Mouse (Mus musculus): ENCODE measurements at regions not wholly inside any gene's neighbourhood (a gene's known extent, or its start where the extent isn't known, plus 50 kb on each side); places are given as distances from the start of the nearest gene placed in this dataset.

DNA sequence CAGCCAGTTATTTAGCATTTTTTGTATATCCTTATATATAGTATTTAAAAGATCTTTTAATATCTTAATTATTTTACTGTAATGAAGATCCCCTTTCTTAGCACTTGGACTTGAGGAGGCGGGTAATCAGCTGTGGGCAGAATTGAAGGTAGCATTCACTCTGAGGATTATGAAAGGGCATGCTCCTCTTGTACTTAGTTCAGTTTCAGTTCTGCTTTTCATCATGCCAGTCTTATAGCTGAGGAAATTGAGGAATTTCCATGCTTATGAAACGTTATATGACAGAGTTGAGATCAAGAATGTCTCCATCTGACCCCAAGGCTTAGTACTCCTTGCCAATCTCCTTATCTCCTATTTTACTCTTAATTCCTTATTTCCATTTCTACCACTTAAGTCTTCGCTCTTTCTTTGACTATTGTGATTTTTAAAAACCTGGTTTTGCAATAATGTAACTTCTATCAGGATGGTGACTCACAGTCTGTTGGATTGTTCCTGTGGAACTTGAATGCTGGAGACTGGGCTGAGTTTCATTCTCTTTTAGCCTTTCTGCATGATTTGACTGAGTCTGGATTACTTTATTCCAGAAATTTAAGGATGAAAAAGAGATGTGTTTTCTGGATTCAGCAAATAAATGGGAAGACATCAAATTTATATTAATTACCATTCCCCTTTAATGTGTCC, 133.6 kb downstream of the Papss1 start:
- WGBS = 79% methylated on average over 3 of the region's 3 CpGs
- Histone ChIP-seq H3K27me3 (ENCODE audit: control insufficient read depth, insufficient read depth, low read length) (no peaks in the 10 kb centered on the region), H3K36me3 (ENCODE audit: control insufficient read depth, insufficient read depth, low read length) (no peaks in the 10 kb centered on the region), H3K4me3 (replicated peaks; ENCODE audit: low read length) (no peak overlapping the region), H3K27ac (replicated peaks; ENCODE audit: low read depth, low read length) (no peak overlapping the region), H3K4me2 (replicated peaks; ENCODE audit: low read depth, low read length, severe bottlenecking) (no peak overlapping the region), H3K9ac (ENCODE audit: low read depth, low read length, severe bottlenecking) (no peak overlapping the region), H3K4me1 (ENCODE audit: control insufficient read depth, insufficient read depth, low read length) (no peaks in the 10 kb centered on the region), H3K9me3 (ENCODE audit: control insufficient read depth, low read length) (no peaks in the 10 kb centered on the region)
- no peak for TF ChIP-seq POLR2A (IDR thresholded peaks at IDR 0.05; ENCODE audit: borderline replicate concordance, extremely low read depth, insufficient read depth, insufficient read length)
- no peak for ATAC-seq (ENCODE audit: low FRiP score, low read depth)
- DNase-seq (ENCODE audit: low spot score) = no peak

DNA sequence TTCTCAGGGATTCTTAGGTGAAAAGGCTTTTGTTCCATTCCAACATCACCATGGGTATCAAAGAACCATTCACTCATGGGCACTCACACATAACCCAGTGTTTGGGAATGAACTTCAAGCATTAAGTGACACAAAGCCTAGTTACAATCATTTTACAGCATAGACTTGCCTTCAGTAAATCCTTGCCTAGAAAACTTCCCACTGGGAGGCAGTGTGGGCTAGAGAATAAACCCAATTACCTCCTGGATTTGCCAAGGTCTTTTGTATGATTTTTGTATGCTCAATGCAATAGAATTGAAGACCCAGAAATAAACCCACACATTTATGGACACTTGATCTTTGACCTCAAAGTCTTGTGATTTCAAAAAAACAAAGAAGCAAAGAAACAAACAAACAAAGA, 138.6 kb downstream of the Papss1 start:
- no peak overlapping the region for H3K9ac ChIP-seq (ENCODE audit: low read depth, low read length, severe bottlenecking)
- H3K4me3 ChIP-seq (replicated peaks; ENCODE audit: low read length) = no peak overlapping the region
- H3K36me3 ChIP-seq (ENCODE audit: control insufficient read depth, insufficient read depth, low read length) = no peaks in the 10 kb centered on the region
- no peak overlapping the region for H3K27ac ChIP-seq (replicated peaks; ENCODE audit: low read depth, low read length)
- H3K4me2 ChIP-seq (replicated peaks; ENCODE audit: low read depth, low read length, severe bottlenecking) = no peak overlapping the region
- DNase-seq (ENCODE audit: low spot score) (peak; percentile 59), ATAC-seq (ENCODE audit: low FRiP score, low read depth) (no peak)
- no peaks in the 10 kb centered on the region for H3K4me1 ChIP-seq (ENCODE audit: control insufficient read depth, insufficient read depth, low read length)
- no peaks in the 10 kb centered on the region for H3K9me3 ChIP-seq (ENCODE audit: control insufficient read depth, low read length)
- H3K27me3 ChIP-seq (ENCODE audit: control insufficient read depth, insufficient read depth, low read length) = no peaks in the 10 kb centered on the region
- TF ChIP-seq POLR2A (IDR thresholded peaks at IDR 0.05; ENCODE audit: borderline replicate concordance, extremely low read depth, insufficient read depth, insufficient read length) = no peak

DNA sequence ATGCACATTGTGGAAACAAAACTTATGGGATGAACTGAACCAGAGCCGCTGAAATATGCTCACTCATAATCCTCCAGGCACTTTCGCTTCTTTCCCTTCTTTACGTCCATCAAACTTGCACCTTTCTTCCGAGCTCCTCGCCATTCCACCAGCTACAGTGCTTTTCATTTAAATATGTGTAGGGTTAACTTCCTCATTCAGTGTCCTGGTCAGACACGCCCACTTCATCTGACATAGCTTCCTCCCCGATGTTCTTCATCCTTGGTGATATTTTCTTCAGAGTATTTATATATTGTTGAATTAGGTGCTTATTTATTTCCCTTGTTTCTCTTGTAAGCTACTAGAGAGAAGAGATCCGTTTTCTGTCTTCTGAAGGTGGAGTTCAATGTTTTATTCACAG, 149.0 kb downstream of the Papss1 start:
- H3K27ac ChIP-seq (replicated peaks; ENCODE audit: low read depth, low read length) = no peak overlapping the region
- DNase-seq (ENCODE audit: low spot score) (no peak), ATAC-seq (ENCODE audit: low FRiP score, low read depth) (no peak)
- no peaks in the 10 kb centered on the region for H3K27me3 ChIP-seq (ENCODE audit: control insufficient read depth, insufficient read depth, low read length)
- no peaks in the 10 kb centered on the region for H3K4me1 ChIP-seq (ENCODE audit: control insufficient read depth, insufficient read depth, low read length)
- no peak overlapping the region for H3K4me2 ChIP-seq (replicated peaks; ENCODE audit: low read depth, low read length, severe bottlenecking)
- no peak overlapping the region for H3K4me3 ChIP-seq (replicated peaks; ENCODE audit: low read length)
- no peaks in the 10 kb centered on the region for H3K9me3 ChIP-seq (ENCODE audit: control insufficient read depth, low read length)
- H3K9ac ChIP-seq (ENCODE audit: low read depth, low read length, severe bottlenecking) = no peak overlapping the region
- no peak for TF ChIP-seq POLR2A (IDR thresholded peaks at IDR 0.05; ENCODE audit: borderline replicate concordance, extremely low read depth, insufficient read depth, insufficient read length)
- 83% methylated on average over 8 of the region's 8 CpGs for WGBS
- no peaks in the 10 kb centered on the region for H3K36me3 ChIP-seq (ENCODE audit: control insufficient read depth, insufficient read depth, low read length)

DNA sequence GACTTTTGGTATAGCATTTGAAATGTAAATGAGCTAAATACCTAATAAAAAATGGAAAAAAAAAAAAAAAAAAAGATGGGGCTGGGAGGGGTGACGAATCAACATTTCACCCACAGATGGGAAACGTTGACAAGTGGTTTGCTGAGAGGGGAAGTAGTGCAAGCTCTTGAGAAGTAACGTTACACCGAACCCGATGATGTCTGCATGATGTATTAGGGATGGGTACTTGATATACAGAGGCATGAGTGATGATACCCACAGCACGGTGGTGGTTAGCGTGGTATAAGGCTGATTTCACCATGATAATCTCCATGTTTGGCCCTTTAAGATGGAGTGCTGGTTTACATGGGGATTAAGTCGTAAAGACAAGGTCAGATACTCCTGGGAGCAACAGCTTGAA, 154.2 kb downstream of the Papss1 start:
- H3K4me3 ChIP-seq (replicated peaks; ENCODE audit: low read length) = no peak overlapping the region
- 81% methylated on average over 8 of the region's 8 CpGs for WGBS
- H3K4me1 ChIP-seq (ENCODE audit: control insufficient read depth, insufficient read depth, low read length) = no peaks in the 10 kb centered on the region; the same call in 1 of the 2 replicates
- no peaks in the 10 kb centered on the region for H3K9me3 ChIP-seq (ENCODE audit: control insufficient read depth, low read length)
- no peak overlapping the region for H3K4me2 ChIP-seq (replicated peaks; ENCODE audit: low read depth, low read length, severe bottlenecking)
- H3K36me3 ChIP-seq (ENCODE audit: control insufficient read depth, insufficient read depth, low read length) = no peaks in the 10 kb centered on the region
- DNase-seq (ENCODE audit: low spot score) (no peak), ATAC-seq (ENCODE audit: low FRiP score, low read depth) (no peak)
- H3K9ac ChIP-seq (ENCODE audit: low read depth, low read length, severe bottlenecking) = no peak overlapping the region
- H3K27me3 ChIP-seq (ENCODE audit: control insufficient read depth, insufficient read depth, low read length) = no peaks in the 10 kb centered on the region
- no peak for TF ChIP-seq POLR2A (IDR thresholded peaks at IDR 0.05; ENCODE audit: borderline replicate concordance, extremely low read depth, insufficient read depth, insufficient read length)
- H3K27ac ChIP-seq (replicated peaks; ENCODE audit: low read depth, low read length) = no peak overlapping the region

DNA sequence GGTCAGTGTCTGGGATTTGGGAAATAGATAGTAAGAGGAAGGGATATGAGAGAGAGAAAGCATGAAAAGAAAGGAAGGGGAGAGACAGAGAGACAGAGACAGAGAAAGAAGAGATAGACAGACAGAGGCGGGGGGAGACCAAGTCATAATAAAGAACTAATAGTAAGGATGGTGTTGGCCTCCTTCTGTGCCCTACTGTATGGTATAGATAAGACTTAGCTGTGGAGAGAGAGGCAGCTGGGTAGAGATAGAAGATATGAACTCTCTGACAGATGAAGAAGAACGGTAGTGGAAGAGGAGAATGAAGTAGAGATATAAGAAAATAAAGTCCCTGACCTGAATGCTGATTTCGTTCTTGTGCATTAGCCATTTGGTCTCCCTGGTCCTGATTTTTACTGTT, 164.1 kb downstream of the Papss1 start:
- DNase-seq (ENCODE audit: low spot score) (no peak), ATAC-seq (ENCODE audit: low FRiP score, low read depth) (no peak)
- no peak overlapping the region for H3K27ac ChIP-seq (replicated peaks; ENCODE audit: low read depth, low read length)
- H3K27me3 ChIP-seq (ENCODE audit: control insufficient read depth, insufficient read depth, low read length) = no peaks in the 10 kb centered on the region
- WGBS = 93% methylated on average over 3 of the region's 3 CpGs
- no peak for TF ChIP-seq POLR2A (IDR thresholded peaks at IDR 0.05; ENCODE audit: borderline replicate concordance, extremely low read depth, insufficient read depth, insufficient read length)
- H3K4me2 ChIP-seq (replicated peaks; ENCODE audit: low read depth, low read length, severe bottlenecking) = no peak overlapping the region
- no peaks in the 10 kb centered on the region for H3K9me3 ChIP-seq (ENCODE audit: control insufficient read depth, low read length)
- H3K36me3 ChIP-seq (ENCODE audit: control insufficient read depth, insufficient read depth, low read length) = no peaks in the 10 kb centered on the region
- H3K4me1 ChIP-seq (ENCODE audit: control insufficient read depth, insufficient read depth, low read length) = no peaks in the 10 kb centered on the region
- no peak overlapping the region for H3K4me3 ChIP-seq (replicated peaks; ENCODE audit: low read length)
- H3K9ac ChIP-seq (ENCODE audit: low read depth, low read length, severe bottlenecking) = no peak overlapping the region

DNA sequence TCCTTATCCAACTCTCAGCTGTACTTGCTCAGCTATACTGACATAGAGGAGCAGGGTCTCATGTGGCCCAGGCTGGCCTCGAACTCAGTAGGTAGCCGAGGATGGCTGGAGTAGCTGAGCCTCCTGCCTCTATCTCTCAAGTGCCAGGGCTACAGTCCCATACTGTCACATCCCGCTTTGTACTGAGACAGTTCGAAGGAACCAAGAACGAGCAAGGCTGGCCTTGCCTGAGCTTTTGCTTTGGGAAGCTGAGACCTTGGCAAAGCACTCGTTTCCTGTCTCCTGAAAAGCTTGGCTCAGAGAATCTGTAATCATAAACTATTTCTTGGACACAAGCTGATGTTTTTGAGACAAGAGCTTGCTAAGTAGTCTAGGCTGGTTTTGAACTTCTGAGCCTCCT, 169.7 kb downstream of the Papss1 start:
- no peaks in the 10 kb centered on the region for H3K36me3 ChIP-seq (ENCODE audit: control insufficient read depth, insufficient read depth, low read length)
- H3K27ac ChIP-seq (replicated peaks; ENCODE audit: low read depth, low read length) = no peak overlapping the region
- H3K4me3 ChIP-seq (replicated peaks; ENCODE audit: low read length) = no peak overlapping the region
- no peak overlapping the region for H3K4me2 ChIP-seq (replicated peaks; ENCODE audit: low read depth, low read length, severe bottlenecking)
- H3K4me1 ChIP-seq (ENCODE audit: control insufficient read depth, insufficient read depth, low read length) = peaks cover 8% of the 10 kb centered on the region; the same call in 1 of the 2 replicates
- DNase-seq (ENCODE audit: low spot score) (peak; percentile 23), ATAC-seq (ENCODE audit: low FRiP score, low read depth) (no peak)
- no peaks in the 10 kb centered on the region for H3K27me3 ChIP-seq (ENCODE audit: control insufficient read depth, insufficient read depth, low read length)
- H3K9ac ChIP-seq (ENCODE audit: low read depth, low read length, severe bottlenecking) = no peak overlapping the region
- WGBS = 71% methylated on average over 6 of the region's 6 CpGs
- no peaks in the 10 kb centered on the region for H3K9me3 ChIP-seq (ENCODE audit: control insufficient read depth, low read length)
- TF ChIP-seq POLR2A (IDR thresholded peaks at IDR 0.05; ENCODE audit: borderline replicate concordance, extremely low read depth, insufficient read depth, insufficient read length) = no peak

Measured in limb, embryonic 14.5 days (tissue).